Mouse (Mus musculus): ENCODE data around the gene Homer1. TPM values are rescaled to one million over a fixed set of nuclear protein-coding genes. Genes with fewer than 3 reads are reported as not detected.

Gene Homer1
- polyA plus RNA-seq, 2 experiments = 3.0 to 3.7 TPM

DNA sequence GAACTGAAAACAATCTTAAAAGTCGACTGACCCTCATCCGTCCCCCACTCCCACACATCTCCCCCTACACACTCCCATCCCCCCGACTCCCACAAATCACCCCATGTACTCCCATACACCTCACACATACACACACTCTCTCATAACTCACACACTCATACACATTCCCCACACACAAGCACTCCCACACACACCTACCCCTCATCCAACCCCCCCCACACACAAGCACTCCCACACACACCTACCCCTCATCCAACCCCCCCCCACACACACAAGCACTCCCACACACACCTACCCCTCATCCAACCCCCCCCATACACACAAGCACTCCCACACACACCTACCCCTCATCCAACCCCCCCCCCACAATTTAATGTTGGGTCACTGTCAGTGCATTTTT, 140.7 kb downstream of the Homer1 start:
- WGBS (ENCODE audit: insufficient replicate concordance) = 75% methylated on average over 3 of the region's 3 CpGs
- peak; percentile 35; the same call in 1 of the 2 replicates for ATAC-seq (ENCODE audit: insufficient read depth)
- peaks cover 17% of the 10 kb centered on the region for H3K36me3 ChIP-seq (replicated peaks; ENCODE audit: control insufficient read depth, insufficient read depth, low read depth)

DNA sequence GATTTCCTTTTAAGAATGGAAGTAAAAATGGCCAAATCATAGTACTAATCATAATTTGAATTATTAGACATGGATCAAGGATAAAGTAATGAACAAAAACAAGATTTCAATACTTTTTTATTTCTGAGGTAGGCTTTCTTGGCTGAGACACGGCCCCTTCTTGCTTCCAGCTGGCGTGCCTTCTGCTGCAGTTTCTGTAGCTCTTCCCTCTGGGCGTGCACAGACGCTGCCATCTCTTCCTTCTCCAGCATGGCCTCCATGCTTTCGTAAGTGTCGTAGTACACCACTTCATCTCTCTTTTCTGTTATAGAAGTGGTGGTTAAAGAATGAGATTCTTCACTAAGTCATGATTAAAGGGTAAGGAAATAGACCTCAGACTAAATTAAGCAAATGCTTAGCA, 153.8 kb downstream of the Homer1 start:
- Histone ChIP-seq H3K27me3 (ENCODE audit: control insufficient read depth, insufficient read depth, low read length) (no peaks in the 10 kb centered on the region), H3K4me1 (replicated peaks; ENCODE audit: control insufficient read depth in 2 of 2, insufficient read depth in 2 of 2, low read length in 1 of 2) (no peaks in the 10 kb centered on the region), H3K9me3 (ENCODE audit: control insufficient read depth, low read length) (no peaks in the 10 kb centered on the region), H3K27ac (no peak overlapping the region), H3K36me3 (replicated peaks; ENCODE audit: control insufficient read depth, insufficient read depth, low read depth) (peaks cover 33% of the 10 kb centered on the region), H3K4me2 (ENCODE audit: low read depth) (no peak overlapping the region), H3K4me3 (ENCODE audit: insufficient read depth in 1 of 2, low read depth in 2 of 2, low read length in 2 of 2) (no peak overlapping the region), H3K9ac (replicated peaks) (no peak overlapping the region)
- no peak for DNase-seq (ENCODE audit: low read depth in 3 of 3, low spot score in 3 of 3)
- WGBS (ENCODE audit: insufficient replicate concordance) = 95% methylated on average over 6 of the region's 6 CpGs
- TF ChIP-seq CTCF (IDR thresholded peaks at IDR 0.05; ENCODE audit: low read depth) (no peak), EP300 (IDR thresholded peaks at IDR 0.05; ENCODE audit: low read depth) (no peak)
- no peak for ATAC-seq (ENCODE audit: insufficient read depth)

More for the DNA sequence above, 140.7 kb downstream of the Homer1 start:
- H3K27ac ChIP-seq = no peak overlapping the region
- no peaks in the 10 kb centered on the region for H3K4me1 ChIP-seq (replicated peaks; ENCODE audit: control insufficient read depth in 2 of 2, insufficient read depth in 2 of 2, low read length in 1 of 2)
- no peaks in the 10 kb centered on the region for H3K27me3 ChIP-seq (ENCODE audit: control insufficient read depth, insufficient read depth, low read length)
- H3K4me2 ChIP-seq (ENCODE audit: low read depth) = no peak overlapping the region
- TF ChIP-seq CTCF (IDR thresholded peaks at IDR 0.05; ENCODE audit: low read depth) = no peak
- TF ChIP-seq EP300 (IDR thresholded peaks at IDR 0.05; ENCODE audit: low read depth) = no peak
- DNase-seq (ENCODE audit: low read depth in 3 of 3, low spot score in 3 of 3) = no peak
- H3K9me3 ChIP-seq (ENCODE audit: control insufficient read depth, low read length) = no peaks in the 10 kb centered on the region
- no peak overlapping the region for H3K4me3 ChIP-seq (ENCODE audit: insufficient read depth in 1 of 2, low read depth in 2 of 2, low read length in 2 of 2)
- no peak overlapping the region for H3K9ac ChIP-seq (replicated peaks)

Other genes with a start within 250 kb of the Homer1 start
- gene Cmya5, start 154.9 kb upstream of the Homer1 start, polyA plus RNA-seq (2012; rRNA removed) = 0.01 TPM in 2 replicates
- gene Cmya5, start 154.9 kb upstream of the Homer1 start, polyA plus RNA-seq (2014; fragmentation: Nextera tagmentation; extraction: Ambion mirVana) = 0.01 TPM in 1 of 2 replicates, not detected in the other
- gene Tent2, start 107.2 kb upstream of the Homer1 start, polyA plus RNA-seq (2012; rRNA removed) = 17.6 and 23.3 TPM in 2 replicates
- 35.8 and 38.4 TPM in 2 replicates for gene Tent2, start 107.2 kb upstream of the Homer1 start, polyA plus RNA-seq (2014; fragmentation: Nextera tagmentation; extraction: Ambion mirVana)
- gene Jmy, start 200.2 kb downstream of the Homer1 start, polyA plus RNA-seq (2012; rRNA removed) = 1.9 and 2.8 TPM in 2 replicates
- 2.3 TPM in 2 replicates for gene Jmy, start 200.2 kb downstream of the Homer1 start, polyA plus RNA-seq (2014; fragmentation: Nextera tagmentation; extraction: Ambion mirVana)

Data from liver, embryonic 14.5 days (tissue).